Mouse (Mus musculus): ENCODE data around the gene Cox19.
"Not testable (repeated sequence)": the region's sequence is repeated elsewhere in the genome, so short reads cannot be mapped to it uniquely, and the experiment has no call there.

The Cox19 gene

DNA sequence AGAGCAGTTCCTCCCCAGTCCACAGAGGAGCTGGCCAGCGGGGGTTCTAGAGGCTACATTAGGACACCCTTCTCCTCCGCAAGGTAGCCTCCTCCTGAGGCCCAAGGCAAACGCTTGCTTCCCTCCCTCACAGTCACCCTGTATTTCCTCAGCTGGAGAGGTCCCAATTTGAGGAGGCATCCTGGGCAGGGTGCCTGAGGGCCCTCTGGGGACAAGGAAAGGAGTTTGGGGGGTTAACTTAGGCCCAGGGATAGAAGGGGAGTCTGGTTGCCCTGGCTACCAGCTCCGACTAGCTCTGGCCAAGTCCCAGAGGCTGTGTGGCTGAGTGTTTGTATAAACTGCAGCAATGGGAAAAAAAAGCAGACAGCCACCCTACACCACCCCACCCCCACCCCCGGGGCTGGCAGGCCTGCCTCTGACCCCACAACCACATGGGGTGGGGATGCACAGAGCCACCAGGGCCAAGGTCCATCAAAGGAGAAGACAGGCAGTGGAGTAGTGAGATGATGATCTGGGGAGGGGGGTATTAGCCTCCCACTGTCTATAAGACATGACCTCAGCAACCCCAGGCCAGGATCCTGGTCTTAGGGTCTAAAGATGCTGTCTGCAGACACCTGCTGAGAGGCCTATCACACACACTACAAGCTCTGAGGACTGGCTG, 13.8 kb upstream of the Cox19 start:
- in situ Hi-C loops (cut with MboI; ENCODE audit: low sequenced_read_pairs) = loop anchor here (10.0 to 25.0 kb wide), 2 partner anchors 140 to 297 kb away; no protein-coding TSS in a partner anchor

DNA sequence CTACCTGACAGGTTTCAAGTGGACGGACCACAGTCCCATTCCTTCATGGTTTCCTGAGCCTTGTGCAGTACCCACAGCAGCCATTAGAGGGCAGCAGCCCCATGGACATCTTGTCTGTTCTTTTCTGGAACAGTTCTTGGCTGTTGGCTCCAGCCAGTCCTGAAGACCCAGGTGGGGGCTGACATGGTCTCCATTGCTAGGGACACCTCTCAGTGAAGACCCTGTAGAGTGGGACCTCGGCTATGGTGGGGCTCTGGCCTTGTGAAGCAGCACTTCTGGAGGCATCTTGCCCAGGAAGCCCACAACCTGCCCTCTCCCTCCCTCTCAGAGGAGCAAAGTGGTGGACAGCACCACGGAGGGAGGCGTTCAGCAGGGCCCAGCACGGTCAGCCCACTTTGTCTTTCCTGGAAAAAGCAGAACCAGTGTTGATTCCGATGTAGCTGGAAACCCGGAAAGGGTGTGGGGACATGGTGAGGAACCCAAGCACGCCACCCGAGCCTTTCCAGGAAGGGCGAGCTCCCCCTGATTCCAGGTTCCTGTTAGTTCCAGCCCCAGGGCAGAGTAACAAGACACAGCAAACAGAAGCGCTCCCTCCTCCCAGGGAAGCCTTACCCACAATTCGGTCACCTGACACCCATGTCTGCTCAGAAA, 13.2 kb upstream of the Cox19 start:
- in situ Hi-C loops (cut with MboI; ENCODE audit: low sequenced_read_pairs) = loop anchor here (10.0 to 25.0 kb wide), 2 partner anchors 140 to 298 kb away; no protein-coding TSS in a partner anchor

DNA sequence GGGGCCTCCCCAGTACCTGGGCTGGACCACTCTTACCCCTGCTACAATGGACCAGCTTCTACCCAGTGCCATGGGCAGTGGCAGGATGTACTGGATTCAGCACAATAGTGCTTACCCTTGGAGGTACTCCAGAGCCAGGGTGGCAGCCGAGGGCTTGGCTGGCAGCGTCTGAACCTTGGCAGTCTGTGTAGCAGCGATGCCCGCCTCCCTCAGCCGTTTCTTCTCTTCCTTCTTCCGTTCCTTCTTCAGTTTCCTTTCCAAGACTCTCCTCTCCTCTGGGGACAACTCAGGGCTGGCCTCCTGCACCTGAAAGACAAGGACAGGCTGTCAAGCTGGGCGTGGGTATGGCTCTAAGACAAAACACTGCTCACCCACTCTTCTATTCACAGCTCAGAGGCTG, 12.6 kb upstream of the Cox19 start:
- in situ Hi-C loops (cut with MboI; ENCODE audit: low sequenced_read_pairs) = loop anchor here (10.0 to 25.0 kb wide), 2 partner anchors 141 to 298 kb away; no protein-coding TSS in a partner anchor

DNA sequence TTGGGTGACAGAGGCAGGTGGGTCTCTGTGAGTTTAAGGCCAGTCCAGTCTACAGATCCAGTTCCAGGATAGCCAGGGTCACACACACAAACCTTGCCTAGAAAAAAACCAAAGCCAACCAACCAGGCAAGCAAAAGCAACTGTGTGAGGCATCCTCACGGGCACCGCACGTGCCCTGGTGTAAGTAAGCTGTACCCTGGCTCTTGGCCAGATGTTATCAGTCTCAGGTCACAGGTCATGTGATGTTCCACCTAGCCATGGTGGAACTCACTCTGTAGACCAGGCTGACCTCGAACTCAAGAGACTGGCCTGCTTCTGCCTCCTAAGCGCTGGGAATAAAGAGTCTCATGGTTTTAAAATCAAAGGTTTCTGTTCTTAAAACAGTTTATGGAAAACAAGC, 8.0 kb upstream of the Cox19 start:
- in situ Hi-C loops (cut with MboI; ENCODE audit: low sequenced_read_pairs) = loop anchor here (25.0 kb wide), 1 partner anchor 303 kb away; no protein-coding TSS in a partner anchor

DNA sequence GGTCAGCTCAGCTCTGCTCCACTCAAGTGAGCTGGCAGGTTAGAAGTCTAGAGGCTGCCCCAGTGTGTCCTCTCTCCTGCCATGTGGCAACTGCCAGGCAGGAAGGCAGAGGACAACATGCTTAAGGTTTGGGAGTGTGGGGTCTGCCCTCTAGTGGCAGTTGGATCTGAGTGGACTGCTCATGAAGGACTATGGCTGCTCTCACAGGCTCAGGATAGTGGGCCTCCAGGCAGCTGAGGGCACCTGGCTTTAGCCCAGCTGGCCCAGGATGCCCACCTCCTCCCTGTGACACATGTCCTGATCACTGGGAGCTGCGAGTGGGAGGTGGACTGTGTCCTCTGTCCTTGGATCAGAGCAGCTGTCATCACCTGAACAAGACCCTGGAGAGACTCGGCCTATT, 7.4 kb upstream of the Cox19 start:
- in situ Hi-C loops (cut with MboI; ENCODE audit: low sequenced_read_pairs) = loop anchor here (25.0 kb wide), 1 partner anchor 304 kb away; no protein-coding TSS in a partner anchor

DNA sequence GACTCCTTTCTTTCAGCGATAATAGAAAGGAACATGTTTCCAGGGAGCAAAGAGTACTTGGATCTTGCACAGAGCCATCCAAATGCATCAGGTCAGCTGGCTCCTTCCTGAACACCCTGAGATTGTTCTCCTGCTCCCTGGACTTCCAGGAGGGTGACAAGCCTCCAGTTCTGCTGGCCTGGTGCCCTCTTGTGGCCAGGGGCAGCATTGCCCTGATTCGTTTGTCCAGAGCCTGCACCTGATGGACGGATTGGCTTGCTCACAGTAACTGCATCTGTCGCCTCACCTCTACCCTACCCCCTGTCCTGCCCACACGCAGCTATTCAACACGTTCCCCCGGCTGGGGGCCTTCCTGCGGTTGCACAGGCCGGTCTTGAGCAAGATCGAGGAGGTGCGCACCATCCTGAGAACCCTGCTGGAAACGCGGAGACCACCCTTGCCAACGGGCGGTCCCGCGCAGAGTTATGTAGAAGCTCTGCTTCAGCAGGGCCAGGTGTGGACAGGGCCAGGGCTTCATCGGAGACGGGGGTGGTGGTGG, 4.1 kb upstream of the Cox19 start:
- in situ Hi-C loops (cut with MboI; ENCODE audit: low sequenced_read_pairs) = loop anchor here (25.0 kb wide), 1 partner anchor 307 kb away; no protein-coding TSS in a partner anchor

DNA sequence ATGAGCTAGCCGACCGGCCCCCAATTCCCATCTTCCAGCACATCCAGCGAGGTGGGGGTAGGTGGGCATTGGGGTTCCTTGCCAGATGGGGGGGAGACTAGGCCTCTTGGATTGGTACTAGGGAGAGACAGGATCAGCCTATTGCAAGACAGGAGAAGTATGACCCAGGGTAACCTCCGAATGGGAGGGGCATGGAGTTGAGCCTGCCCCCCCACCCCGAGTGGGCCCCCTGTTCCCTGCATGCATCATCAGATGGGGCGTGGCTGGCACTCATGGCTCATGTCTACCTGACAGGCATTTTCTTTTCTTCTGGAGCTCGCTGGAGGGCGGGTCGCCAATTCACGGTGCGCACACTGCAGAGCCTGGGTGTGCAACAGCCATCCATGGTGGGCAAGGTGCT, 2.7 kb upstream of the Cox19 start:
- in situ Hi-C loops (cut with MboI; ENCODE audit: low sequenced_read_pairs) = loop anchor here (25.0 kb wide), 1 partner anchor 308 kb away; no protein-coding TSS in a partner anchor

DNA sequence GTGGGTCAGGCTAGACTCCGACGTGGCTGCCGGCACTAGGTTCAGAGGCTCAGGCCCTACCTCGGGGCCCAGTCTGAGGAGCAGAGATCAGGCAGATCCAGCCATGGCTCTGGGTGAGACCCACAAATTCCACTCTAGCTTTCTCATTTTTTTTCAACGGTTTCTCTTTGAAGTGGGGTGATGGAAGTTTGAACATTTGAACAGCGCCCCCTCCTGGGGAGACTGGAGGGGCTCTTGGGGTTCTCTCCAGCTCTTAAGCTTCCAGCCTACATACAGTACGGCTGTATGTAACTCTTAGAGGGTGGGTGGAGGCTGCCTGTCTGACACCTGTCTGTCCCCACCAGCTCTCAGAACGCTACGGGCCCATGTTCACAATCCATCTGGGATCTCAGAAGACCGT, 2.3 kb upstream of the Cox19 start:
- in situ Hi-C loops (cut with MboI; ENCODE audit: low sequenced_read_pairs) = loop anchor here (25.0 kb wide), 1 partner anchor 309 kb away; no protein-coding TSS in a partner anchor

DNA sequence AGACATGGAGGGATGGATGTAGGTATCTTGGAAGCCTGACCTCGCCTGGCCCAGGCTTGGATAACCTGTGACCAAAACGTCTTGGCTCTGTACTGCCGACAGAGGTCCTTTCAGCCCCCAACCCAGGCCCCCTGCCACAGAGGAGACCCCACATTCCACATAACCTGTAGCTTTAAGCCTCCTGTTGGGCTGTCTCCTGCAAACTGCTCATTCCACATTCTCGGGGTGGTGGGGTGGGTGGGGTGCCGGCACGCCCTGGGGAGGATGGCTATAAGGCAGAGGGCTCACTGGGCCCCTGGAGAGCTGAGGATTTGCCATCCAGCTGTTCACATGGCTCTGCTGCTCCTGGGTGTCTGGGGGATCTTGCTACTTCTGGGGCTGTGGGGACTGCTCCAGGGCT, 1.1 kb upstream of the Cox19 start, which contains the start of gene Cyp2w1:
Cyp2w1 (plus strand) TSS at position 301 of the 400 bp plus-strand sequence.
- in situ Hi-C loops (cut with MboI; ENCODE audit: low sequenced_read_pairs) = loop anchor here (25.0 kb wide), 1 partner anchor 310 kb away; no protein-coding TSS in a partner anchor

DNA sequence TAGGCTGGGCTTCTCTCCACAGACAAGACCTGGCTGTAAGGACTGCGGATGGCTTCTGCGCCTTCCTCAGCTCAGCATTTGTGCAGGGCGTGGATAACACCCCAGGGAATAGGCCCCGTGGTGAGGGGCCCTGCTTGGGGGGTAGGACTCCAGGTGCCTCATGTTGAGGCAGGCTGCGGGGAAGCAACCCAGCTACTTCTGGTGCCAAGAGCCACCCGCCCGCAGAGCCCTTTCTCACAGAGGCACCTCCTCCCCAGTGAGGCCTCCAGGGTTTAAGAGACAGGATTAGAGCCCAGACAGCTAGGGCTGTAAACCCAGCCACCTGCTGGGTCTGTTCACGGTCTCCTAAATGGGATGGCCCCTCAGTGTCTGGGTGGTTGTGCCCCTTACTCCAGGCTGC, 410 bp upstream of the Cox19 start:
- in situ Hi-C loops (cut with MboI; ENCODE audit: low sequenced_read_pairs) = loop anchor here (25.0 kb wide), 1 partner anchor 311 kb away; no protein-coding TSS in a partner anchor

DNA sequence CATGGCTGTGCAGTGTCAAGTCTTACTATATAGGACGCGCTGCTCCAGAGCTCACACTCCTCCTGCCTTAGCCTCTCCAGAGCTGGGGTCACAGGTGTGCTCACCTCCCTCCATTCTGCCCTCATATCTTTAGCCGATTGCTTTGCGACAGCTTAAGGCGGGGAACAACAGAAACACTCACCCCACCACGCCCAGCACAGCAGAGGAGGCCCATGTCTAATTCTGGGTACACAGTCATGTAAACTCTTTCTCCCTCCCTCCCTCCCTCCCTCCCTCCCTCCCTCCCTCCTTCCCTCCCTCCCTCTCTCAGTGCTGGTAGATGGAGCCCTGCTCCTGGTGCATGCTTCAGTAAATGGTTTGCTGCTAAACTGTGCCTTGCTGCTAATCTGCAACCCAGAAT, 1.5 kb downstream of the Cox19 start:
- in situ Hi-C loops (cut with MboI; ENCODE audit: low sequenced_read_pairs) = loop anchor here (25.0 kb wide), 1 partner anchor 313 kb away; no protein-coding TSS in a partner anchor

DNA sequence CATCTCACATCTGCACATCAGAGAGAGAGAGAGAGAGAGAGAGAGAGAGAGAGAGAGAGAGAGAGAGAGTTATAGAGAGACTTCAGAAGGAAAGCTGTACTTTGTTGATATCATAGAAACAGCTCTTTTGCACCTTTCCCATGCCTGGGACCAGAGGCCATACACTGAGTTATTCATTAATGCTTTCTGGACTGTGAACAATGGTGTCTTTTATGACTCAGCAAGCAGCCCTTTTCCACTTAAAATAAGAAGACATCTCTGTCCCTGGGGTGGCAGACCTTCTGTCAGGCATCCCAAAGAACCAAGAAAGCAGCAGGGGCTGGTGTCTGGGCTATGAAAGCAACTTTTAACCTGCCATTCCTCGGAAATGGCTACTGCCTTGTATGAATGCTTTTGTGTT, 4.0 kb downstream of the Cox19 start:
- in situ Hi-C loops (cut with MboI; ENCODE audit: low sequenced_read_pairs) = no loop called here

DNA sequence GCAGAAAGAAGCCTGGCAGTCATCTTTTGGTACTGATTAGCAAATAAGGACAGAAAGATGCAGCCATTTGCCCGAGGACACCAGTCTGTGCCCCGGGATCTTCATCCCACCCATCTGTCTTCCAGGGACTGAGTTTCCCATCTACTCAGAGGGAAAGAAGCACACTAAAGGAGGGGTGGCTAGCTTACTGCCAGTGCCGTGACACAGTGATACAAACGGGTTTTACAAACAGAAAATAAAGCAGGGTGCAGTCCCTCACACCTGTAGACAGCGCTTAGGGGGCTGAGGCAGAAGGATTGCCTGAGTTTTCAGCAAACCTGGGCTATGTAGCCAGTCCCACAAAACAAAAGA, 5.9 kb downstream of the Cox19 start:
- in situ Hi-C loops (cut with MboI; ENCODE audit: low sequenced_read_pairs) = no loop called here

DNA sequence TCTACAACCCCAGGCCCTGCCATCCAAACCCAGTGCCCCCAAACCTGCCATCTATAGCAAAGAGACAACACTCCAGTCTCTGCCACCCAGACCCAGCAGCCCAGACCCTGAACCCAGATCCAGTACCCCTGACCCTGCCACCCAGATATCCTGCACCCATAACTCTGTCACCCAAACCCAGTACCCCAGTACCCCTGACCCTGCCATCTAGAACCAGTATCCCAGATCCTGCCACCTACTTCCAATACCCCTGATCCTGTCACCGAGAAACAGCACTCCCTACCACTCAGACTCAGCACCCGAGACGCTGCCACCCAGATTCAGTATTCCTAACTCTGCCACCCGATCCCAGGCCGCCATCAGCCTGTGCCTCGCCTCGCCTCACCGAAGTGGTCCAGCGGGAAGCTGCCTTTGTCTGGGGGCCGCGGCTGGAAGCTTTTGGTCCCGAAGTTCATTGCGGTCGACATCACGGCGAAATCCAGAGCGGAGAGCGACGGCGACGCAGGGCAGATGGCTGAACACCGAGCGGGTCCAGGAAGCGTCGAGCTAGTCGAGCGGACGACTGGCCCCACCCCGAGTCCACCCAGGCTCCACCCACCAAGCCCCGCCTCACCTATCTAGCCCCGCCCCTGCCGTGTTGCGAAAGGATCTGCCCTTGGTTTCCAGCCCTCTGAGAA, 6.4 kb downstream of the Cox19 start:
- in situ Hi-C loops (cut with MboI; ENCODE audit: low sequenced_read_pairs) = no loop called here

DNA sequence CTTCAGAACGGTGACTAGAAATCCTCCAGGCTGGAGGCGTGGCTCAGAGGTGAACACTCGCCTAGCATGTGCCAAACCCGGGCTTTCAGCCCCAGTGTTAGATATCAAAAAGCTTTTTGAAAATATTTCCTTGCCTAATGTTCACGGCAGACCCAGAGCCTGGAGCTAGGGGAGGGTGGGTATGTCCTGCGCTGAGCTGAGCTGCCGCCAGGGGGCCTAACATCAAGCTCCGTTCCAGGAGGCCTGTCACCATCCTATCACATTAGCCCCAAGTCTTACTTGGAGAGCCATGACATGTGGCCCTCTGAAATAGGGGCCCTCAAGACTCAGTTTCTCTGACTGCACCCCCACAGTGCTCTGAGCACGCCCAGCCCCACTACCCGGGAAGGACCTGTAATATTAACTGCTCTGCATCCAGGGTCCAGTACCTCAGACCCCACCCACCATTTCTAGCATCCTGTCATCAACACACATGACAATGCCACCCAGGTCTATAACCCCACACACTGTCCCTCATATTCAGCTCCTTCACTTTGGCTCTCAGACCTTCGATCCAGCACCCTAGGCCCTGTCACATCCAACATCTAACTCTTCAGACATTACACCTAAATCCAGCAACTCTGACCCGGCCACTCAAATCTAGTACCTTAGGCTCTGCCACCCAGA, 7.1 kb downstream of the Cox19 start:
- in situ Hi-C loops (cut with MboI; ENCODE audit: low sequenced_read_pairs) = no loop called here

DNA sequence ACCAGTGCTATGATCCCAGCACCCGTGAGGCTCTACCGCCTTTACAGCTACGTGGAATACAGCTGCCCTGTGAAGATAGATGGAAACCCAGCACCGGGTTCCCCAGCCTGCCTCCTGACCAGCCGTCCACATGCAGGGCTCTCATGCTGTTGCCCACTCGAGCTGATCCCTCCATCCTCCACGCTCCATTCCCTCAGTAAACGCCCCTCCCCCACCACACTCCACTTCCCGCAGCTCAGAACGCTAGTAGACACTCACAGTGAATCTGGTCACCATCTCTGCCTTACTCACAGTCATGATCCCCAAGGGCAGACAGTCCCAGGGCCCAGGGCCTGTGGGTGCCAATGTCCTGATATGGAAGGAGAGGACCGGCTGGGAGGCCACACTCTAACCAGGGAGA, 12.3 kb downstream of the Cox19 start:
- in situ Hi-C loops (cut with MboI; ENCODE audit: low sequenced_read_pairs) = no loop called here

DNA sequence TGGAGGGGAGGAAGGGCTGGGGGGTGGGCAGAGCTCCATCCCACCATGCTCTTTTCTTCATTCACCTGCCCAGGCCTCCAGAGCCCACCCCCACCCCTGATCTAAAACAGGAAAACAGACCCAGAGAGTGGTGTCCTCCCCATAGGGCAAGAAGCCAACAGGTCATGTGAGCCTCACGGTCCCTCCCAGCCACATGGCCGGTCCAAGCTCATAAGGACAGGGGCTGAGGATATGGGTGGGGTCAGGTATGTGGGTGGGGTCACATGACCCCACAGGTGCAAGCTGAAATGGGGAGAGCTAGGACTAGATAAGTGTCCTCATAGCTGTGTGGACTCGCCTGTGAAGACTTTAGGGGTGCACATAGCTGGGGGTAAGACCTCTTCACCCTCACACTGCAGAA, 12.8 kb downstream of the Cox19 start:
- in situ Hi-C loops (cut with MboI; ENCODE audit: low sequenced_read_pairs) = no loop called here

DNA sequence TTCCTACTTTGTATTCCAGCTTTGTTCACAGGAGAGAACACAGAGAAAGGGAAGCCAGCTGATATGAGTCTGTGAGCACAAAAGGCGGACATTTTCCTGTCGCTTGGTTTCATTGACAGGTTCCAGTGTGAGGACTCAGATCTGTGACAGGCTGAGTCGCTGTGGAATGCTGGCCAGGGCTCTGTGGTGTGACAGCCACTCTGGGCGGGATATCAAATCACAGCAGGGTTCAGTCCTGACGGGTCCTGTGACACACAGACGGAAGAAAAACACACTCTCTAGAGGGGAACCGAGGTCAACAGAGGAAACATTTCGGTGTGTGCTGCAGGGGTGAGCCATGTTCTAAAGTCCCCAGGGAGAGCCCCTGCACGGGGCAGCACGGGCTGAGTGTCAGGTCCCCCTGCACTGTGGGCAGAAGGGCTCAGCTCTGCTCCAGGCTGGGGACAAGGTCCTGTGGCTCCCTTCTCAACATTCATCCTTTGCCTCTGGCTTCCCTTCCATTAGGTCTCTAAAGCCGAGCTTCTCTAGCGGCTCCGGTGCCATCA, 13.3 kb downstream of the Cox19 start:
- in situ Hi-C loops (cut with MboI; ENCODE audit: low sequenced_read_pairs) = no loop called here

DNA sequence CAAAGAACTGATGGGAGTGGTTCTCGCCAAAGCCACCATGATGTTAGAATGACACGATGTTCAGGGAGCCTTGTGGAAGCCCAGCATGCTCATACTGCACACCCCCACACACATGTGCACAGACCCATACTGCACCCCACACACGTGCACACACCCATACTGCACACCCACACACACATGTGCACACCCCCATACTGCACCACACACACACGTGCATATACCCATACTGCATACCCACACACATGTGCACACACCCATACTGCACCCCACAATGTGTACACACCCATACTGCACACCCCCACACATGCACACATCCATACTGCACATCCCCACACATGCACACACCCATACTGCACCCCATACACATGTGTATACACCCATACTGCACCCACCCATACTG, 15.6 kb downstream of the Cox19 start:
- in situ Hi-C loops (cut with MboI; ENCODE audit: low sequenced_read_pairs) = no loop called here

DNA sequence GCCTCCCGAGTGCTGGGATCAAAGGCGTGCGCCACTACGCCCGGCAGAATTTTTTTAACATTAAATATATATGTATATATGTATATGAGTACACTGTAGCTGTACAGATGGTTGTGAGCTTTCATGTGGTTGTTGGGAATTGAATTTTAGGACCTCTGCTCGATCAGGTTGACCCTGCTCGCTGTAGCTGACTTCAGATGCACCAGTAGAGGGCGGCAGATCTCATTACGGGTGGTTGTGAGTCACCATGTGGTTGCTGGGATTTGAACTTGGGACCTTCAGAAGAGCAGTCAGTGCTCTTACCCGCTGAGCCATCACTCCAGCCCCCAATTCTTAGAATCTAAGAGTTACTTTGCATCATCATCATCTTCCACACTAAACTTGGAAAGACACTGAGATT, 16.8 kb downstream of the Cox19 start:
- in situ Hi-C loops (cut with MboI; ENCODE audit: low sequenced_read_pairs) = not testable (repeated sequence)

Data from CH12F3 (cell line).